Mouse (Mus musculus) B cell, adult 2 months (primary cell): Measurements from ENCODE around the gene Arl4a.

Experiments used
- DNase-seq, 2 experiments: peaks; one replicate each; pipeline ENCODE4 v3.0.0; 2022

Arl4a gene

GRCm38 (mm10) chr12:39957931-39958671 is 79.7 kb downstream of the Arl4a start:
- no peak for DNase-seq

- no peak for DNase-seq
Measured at GRCm38 (mm10) chr12:39956396-39956795, 81.4 kb downstream of the Arl4a start.
